Mouse (Mus musculus) C2C12 (cell line): Measurements from ENCODE around the gene Meiob. TPM values are rescaled to one million over a fixed set of nuclear protein-coding genes. Genes with fewer than 3 reads are reported as not detected.
A peak's percentile ranks its signal among the peaks of the same experiment; 100 is the strongest.

Source experiments
- H3K27me3 ChIP-seq: one replicate; pipeline ENCODE4 v1.6.1; 2011; ENCODE audit not compliant: control insufficient read depth, insufficient read depth, insufficient read length
- H3K36me3 ChIP-seq: one replicate; pipeline ENCODE4 v1.6.1; 2011; ENCODE audit not compliant: control insufficient read depth, insufficient read depth
- H3K4me3 ChIP-seq: one replicate; pipeline ENCODE4 v1.5.1; 2011; ENCODE audit warnings: mild to moderate bottlenecking, control low read depth; ENCODE audit not compliant: poor library complexity, insufficient read depth, severe bottlenecking
- H3K79me2 ChIP-seq: one replicate; pipeline ENCODE4 v1.6.1; 2011; ENCODE audit not compliant: control insufficient read depth, insufficient read depth
- H3K79me3 ChIP-seq: one replicate; pipeline ENCODE4 v1.6.1; 2011; ENCODE audit warnings: low read depth, control low read depth
- H3ac ChIP-seq: one replicate; pipeline ENCODE3; 2011; ENCODE audit warnings: low read depth; ENCODE audit not compliant: control insufficient read depth, insufficient read length
- CEBPB ChIP-seq: IDR thresholded peaks from one replicate; pipeline ENCODE4 v1.6.1; 2011; ENCODE audit warnings: low read depth, mild to moderate bottlenecking, control low read depth, moderate library complexity
- CTCF ChIP-seq: IDR thresholded peaks from one replicate; pipeline ENCODE4 v1.5.1; 2011; ENCODE audit not compliant: control insufficient read depth, insufficient read depth, insufficient read length
- FOSL1 ChIP-seq: IDR thresholded peaks from one replicate; pipeline ENCODE4 v1.8.0; 2011; ENCODE audit warnings: mild to moderate bottlenecking, low read length; ENCODE audit not compliant: poor library complexity, insufficient read depth, severe bottlenecking
- MAX ChIP-seq: IDR thresholded peaks from one replicate; pipeline ENCODE4 v1.6.1; 2011; ENCODE audit warnings: mild to moderate bottlenecking, control low read depth
- MYOD1 ChIP-seq: IDR thresholded peaks from one replicate; pipeline ENCODE4 v1.6.1; 2011; ENCODE audit warnings: low read depth; ENCODE audit not compliant: control insufficient read depth, insufficient read length
- MYOG ChIP-seq: IDR thresholded peaks from one replicate; pipeline ENCODE4 v1.6.1; 2011; ENCODE audit not compliant: control insufficient read depth, insufficient read length; ENCODE audit errors: extremely low read depth
- USF1 ChIP-seq: IDR thresholded peaks from one replicate; pipeline ENCODE4 v1.6.1; 2011; ENCODE audit warnings: low read depth, mild to moderate bottlenecking, control low read depth, moderate library complexity
- polyA plus RNA-seq: library from polyadenylated mRNA; unstranded; fragments of >200 nt; fragmentation: generic; extraction: Trizol; gene quantifications from one replicate; pipeline ENCODE4 v1.2.1, GENCODE M21; 2012; ENCODE audit warnings: missing spikeins

Meiob gene
- polyA plus RNA-seq, 1 experiment: not detected

DNA sequence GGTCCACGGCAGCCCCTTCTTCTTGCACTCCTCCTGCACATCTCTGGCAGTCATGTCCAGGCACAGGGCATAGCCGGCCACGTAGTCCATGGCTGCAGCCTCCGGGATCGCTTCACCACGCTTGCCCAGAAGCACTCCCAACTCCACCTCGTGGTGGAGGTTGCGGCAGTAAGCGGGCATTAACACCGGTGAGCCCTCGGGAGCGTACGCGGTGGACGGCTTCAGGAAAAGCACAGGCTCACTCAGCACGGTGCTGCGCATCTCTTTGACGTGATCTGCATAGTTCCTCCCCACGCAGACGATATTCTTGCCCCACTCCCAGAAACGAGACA is 45.6 kb downstream of the Meiob start:
- H3K36me3 ChIP-seq: no peaks in the 10 kb centered on the region
- no peaks in the 10 kb centered on the region for H3K27me3 ChIP-seq
- H3ac ChIP-seq: peak overlapping the region; percentile 91
- peak overlapping the region; percentile 56 for H3K4me3 ChIP-seq
- no peaks in the 10 kb centered on the region for H3K79me3 ChIP-seq
- TF ChIP-seq MAX (peak; percentile 83), CTCF (peak; percentile 12), FOSL1 (no peak)
- peaks cover 19% of the 10 kb centered on the region for H3K79me2 ChIP-seq

DNA sequence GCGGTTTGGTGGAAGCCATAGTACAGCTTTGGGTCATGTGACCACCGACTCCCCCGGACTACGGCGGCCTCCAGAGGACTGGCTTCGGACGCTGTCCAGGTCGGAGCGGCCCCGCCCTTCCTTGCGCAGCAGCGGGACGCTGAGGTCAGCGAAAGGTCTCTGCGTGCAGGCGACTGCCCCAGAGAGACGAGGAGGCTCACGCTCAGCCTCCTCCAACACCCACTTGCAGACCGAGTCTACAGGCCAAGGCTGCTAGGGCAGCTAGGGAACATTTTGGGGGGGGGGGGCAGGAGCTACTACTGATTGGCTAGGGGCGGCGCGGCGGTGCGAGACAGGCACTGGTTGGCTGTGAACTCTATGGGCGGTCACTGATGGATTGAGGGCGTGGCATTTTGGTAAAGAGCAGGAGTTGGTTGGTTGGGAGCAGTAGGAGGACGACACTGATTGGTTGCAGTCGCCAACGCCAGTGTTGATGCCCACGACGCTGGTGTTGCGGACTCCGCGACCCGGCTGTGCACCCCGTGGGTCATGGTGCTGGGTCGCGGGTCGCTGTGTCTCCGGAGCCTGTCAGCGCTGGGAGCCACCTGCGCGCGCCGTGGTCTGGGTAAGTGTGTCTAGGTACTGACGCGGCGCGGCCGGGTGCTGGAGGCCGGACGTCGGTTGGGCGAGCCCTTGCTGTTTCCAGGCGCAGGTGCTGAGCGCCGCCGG is 46.1 kb downstream of the Meiob start, which contains the start of gene Fahd1:
Fahd1 (minus strand) TSS at position 300 of the 708 bp plus-strand sequence.
- peak within 1 kb of the TSS; percentile 91 for H3ac ChIP-seq
- peaks cover 19% of the 10 kb centered on the region for H3K79me2 ChIP-seq
- peak within 1 kb of the TSS; percentile 56 for H3K4me3 ChIP-seq
- H3K27me3 ChIP-seq: no peaks in the 10 kb centered on the region
- no peaks in the 10 kb centered on the region for H3K79me3 ChIP-seq
- TF ChIP-seq CEBPB: no peak
- TF ChIP-seq MYOG: no peak
- no peak for TF ChIP-seq CTCF
- no peak for TF ChIP-seq FOSL1
- TF ChIP-seq MYOD1: no peak
- TF ChIP-seq USF1: peak; percentile 94
- H3K36me3 ChIP-seq: no peaks in the 10 kb centered on the region

DNA sequence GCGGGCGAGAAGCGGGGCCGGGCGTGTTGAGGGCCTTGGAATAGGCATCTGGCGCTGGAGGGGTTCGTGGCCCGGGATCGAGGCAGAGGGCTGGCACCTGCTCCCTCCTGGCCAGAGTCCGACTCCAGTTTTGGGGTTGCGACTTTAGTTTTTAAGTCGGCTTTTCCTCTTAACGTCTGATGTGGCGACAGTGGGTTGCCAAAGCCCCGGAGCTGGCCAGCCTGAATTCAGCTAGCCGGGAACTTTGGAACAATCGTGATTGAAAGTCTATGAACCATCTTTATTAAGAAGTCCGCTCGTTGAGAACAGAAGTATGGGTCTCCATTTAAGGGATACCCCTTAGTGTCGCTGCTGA is 46.7 kb downstream of the Meiob start:
- Histone ChIP-seq H3K27me3 (no peaks in the 10 kb centered on the region), H3K36me3 (no peaks in the 10 kb centered on the region), H3K79me2 (peaks cover 19% of the 10 kb centered on the region), H3K4me3 (peak overlapping the region; percentile 56), H3ac (peak overlapping the region; percentile 79), H3K79me3 (no peaks in the 10 kb centered on the region)
- TF ChIP-seq CTCF: no peak
- TF ChIP-seq CEBPB: no peak
- no peak for TF ChIP-seq USF1
- no peak for TF ChIP-seq FOSL1
- no peak for TF ChIP-seq MYOG
- TF ChIP-seq MAX: no peak
- no peak for TF ChIP-seq MYOD1

DNA sequence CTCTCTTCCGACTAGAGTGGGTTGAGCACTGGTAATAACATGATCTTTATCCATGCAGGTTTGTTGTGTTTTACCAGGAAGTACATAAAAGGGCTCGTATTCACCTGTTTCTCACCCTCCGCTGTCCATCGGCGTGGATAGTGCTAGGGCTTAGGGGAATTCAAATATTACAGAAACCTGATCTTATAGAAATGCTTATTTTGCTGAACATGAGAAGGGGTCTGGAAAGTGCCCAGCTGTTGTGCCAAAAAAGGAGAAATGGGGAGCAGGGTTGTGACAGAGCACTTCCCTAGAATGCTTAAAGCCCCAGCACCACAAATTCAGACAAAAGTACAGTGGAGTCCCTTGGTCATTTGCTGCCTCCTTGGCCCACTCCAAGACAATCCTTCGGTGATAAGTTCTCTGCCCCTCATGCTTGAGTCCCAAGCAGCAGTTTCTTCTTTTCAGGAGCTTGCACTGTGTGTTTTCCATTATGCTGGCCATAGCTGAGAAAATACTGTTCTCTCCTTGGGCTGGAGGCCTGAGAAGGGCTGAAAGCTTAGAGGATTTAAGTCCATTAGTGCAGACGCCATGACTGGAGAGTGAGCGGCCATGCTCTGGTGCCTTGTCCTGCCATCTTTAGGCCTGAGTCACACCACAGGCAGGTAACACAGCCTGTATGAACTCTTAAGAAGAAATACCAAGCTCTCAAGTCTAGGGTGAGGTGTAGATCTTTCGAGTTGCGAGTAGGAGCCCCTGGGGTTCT is 47.5 kb downstream of the Meiob start:
- H3K4me3 ChIP-seq: no peak overlapping the region
- H3K36me3 ChIP-seq: no peaks in the 10 kb centered on the region
- TF ChIP-seq FOSL1: no peak
- no peak for TF ChIP-seq MYOD1
- TF ChIP-seq MYOG: no peak
- no peak overlapping the region for H3ac ChIP-seq
- H3K79me2 ChIP-seq: peaks cover 19% of the 10 kb centered on the region
- H3K27me3 ChIP-seq: no peaks in the 10 kb centered on the region
- no peaks in the 10 kb centered on the region for H3K79me3 ChIP-seq

DNA sequence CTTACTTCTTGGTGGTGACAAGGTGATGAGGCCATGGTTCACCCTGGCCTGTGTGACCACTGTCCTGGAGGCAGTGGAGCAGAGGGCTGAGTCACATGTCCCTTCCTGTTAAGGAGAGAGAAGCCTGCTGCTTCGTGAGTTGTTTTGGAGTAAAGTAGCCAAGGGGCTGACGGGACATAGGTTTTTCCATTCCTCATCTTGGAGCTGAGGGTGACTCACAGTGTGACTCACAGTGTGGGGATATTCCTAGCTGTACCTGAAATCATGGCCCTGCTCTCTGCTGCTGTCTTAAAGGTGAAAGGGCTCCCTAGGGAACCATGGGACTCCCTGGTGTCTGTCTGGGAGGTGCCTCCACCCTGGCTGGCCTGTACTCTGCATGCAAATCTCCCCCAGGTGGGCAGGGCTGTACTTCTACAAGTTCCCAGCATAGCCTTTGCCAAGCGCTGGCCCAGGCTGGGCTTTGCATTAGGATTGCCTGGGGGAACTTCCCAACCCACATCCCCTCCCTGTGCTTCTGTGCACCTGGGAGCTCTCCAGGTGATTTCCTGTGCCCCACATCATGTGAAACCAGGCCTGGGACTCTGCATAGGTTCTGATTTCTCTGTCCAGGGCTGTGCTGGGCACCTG is 51.9 kb downstream of the Meiob start:
- no peaks in the 10 kb centered on the region for H3K79me2 ChIP-seq
- peak overlapping the region; percentile 13 for H3ac ChIP-seq
- H3K79me3 ChIP-seq: no peaks in the 10 kb centered on the region
- no peaks in the 10 kb centered on the region for H3K27me3 ChIP-seq
- H3K4me3 ChIP-seq: no peak overlapping the region
- no peaks in the 10 kb centered on the region for H3K36me3 ChIP-seq
- TF ChIP-seq CEBPB (no peak), FOSL1 (peak; percentile 91), USF1 (peak; percentile 83), MYOG (no peak), CTCF (no peak), MYOD1 (no peak), MAX (peak; percentile 53)

GRCm38 (mm10) chr17:24856589-24856988 is 52.5 kb downstream of the Meiob start:
- Histone ChIP-seq H3K36me3 (no peaks in the 10 kb centered on the region), H3K79me3 (no peaks in the 10 kb centered on the region), H3ac (no peak overlapping the region), H3K27me3 (no peaks in the 10 kb centered on the region), H3K4me3 (no peak overlapping the region), H3K79me2 (no peaks in the 10 kb centered on the region)
- no peak for TF ChIP-seq USF1
- TF ChIP-seq MYOD1: no peak
- TF ChIP-seq CEBPB: no peak
- no peak for TF ChIP-seq MAX
- TF ChIP-seq CTCF: no peak
- no peak for TF ChIP-seq MYOG
- TF ChIP-seq FOSL1: no peak
